Mouse (Mus musculus) monocyte, adult 2 months (primary cell): Measurements from ENCODE around the gene Olfr776.
"Not testable (repeated sequence)": the region's sequence is repeated elsewhere in the genome, so short reads cannot be mapped to it uniquely, and the experiment has no call there.

Experiments
- DNase-seq, 2 experiments: peaks; one replicate each; pipeline ENCODE4 v3.0.0; 2022; ENCODE audit warnings: low spot score in 2 of 2, low read depth in 1 of 2

Olfr776 gene

DNA sequence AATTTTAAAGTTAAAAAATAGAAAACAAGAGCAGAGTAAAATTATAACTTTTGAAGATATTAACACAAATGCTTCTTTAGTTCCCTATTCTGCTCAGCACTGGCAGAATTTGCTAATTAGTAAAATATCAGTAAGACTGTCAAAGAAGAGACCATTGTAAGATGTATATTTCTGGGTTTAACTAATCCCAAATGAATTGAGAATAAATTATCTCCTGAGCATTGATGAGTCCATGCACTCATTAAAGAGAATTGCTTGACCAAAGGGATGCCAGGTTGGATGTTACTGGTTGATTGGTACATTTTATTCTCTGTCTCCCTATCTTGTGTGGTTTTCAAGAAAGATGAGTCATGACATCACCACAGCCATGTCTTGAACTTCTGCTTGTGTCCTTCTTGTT is at the start of gene Olfr776:
Gene Olfr776, plus strand, starts transcription at position 301 of the 400 bp plus-strand sequence.
- DNase-seq: no peak

DNA sequence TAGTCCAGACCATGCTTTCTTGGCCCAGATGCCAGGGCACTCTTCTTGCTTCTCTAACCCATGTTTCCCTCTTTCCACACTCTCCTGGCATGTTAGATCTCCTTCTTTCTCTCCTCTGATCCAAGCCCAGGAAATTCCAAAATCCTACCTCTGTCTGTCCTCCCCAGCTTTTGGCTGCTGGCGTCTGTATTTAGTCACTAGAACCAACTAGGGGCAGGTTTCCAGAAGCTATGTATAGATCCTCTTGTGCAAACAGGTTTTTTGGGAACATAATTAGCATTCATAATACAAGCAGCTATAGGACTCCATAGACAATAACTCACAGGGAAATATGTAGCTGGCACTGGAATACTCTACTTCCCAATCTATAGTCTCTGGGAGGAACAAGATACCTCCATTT is 28.2 kb upstream of the Olfr776 start:
- DNase-seq: no peak

DNA sequence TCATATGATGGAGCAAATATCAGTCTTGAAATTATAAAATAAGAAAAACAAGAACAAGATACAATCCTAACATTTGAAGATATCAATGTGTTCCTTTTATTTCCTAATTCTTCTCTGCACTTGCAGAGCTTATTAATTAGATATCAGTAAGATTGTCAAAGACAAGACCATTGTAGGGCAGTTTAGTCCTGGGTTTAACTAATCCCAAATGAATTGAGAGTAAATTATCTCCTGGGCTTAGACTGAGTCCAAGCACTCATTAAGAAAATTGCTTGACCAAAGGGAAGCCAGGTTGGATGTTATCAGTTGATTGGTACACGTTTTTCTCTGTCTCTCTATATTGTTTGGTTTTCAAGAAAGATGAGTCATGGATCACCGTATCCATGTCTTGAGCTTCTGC is 23.0 kb upstream of the Olfr776 start, which contains the start of gene Olfr774:
Gene Olfr774, plus strand, starts transcription at position 301 of the 400 bp plus-strand sequence.
- DNase-seq: no peak

DNA sequence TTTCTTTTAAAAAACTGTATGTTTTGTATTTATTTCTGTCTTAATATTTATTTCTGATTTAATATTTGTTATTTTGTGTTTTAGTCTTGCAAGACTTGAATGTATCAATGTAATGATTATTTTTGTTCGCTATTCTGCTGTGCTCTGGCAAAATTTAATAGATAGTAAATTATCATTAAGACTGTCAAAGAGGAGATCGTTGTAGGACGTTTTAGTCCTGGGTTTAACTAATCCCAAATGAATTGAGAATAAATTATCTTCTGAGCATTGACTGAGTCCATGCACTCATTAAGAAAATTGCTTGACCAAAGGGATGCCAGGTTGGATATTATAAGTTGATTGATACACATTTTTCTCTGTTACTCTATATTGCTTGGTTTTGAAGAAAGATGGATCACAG is 10.8 kb upstream of the Olfr776 start, which contains the start of gene Olfr775:
Gene Olfr775, plus strand, starts transcription at position 301 of the 400 bp plus-strand sequence.
- no peak for DNase-seq

DNA sequence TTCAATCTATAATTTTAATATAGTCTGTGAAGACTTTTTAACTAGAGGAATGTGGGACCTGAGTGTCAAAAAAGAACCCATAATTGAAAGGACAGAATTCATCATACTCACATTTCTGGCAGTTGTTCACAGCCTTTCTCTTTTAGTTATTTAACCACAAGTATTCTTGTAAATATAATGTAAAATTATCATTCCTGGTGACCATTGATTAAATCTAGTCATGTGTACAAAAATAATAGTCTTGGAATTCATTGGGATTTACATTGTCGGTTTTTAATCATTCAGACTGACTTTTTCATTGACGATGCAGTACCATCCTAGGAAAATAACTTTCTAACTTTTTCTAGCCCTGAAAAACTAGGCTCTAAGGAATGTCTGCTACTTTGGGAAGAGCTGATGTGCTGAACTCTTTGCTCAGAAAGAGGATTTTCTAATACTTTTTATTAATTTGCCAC is 12.2 kb downstream of the Olfr776 start, which contains the start of gene Olfr777:
Gene Olfr777, minus strand, starts transcription at position 405 of the 455 bp plus-strand sequence.
- DNase-seq: no peak

DNA sequence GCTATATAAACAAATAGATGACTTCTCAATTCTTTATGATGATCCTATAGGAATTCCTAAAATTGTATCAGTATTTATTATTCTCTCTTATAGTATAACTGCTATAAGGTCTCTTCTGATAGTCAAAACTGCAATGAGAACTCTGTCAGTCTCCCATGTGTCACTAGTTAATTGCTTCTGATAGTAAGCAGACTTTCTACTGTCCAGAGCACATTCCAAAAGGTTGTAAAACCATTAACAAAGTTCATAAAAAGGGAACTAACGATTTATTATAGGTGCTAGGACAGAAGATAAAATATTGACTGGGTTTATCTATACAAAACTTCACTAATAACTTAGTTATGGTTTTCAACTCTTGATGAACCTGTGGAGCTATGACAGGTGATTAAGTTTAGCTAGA is 54.0 kb downstream of the Olfr776 start:
- DNase-seq: not testable (repeated sequence)

DNA sequence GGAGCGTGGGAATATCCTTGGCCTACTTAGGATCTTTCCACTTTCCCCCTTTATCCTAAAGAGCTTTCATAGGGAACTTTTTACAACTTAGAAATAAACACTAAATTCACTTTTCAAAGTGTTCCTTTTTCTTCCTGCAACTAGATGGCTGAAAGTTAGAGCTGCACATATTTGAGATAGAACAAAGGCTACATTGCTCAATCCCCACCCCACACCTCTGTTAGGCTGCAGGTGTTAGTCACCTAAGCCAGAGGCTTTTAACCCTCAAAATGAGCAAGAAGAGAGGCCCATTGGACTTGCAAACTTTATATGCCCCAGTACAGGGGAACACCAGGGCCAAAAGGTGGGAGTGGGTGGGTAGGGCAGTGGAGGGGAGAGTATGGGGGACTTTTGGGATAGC is 54.6 kb downstream of the Olfr776 start:
- not testable (repeated sequence) for DNase-seq
